Mouse (Mus musculus) forebrain, embryonic 10.5 days (tissue): Measurements from ENCODE around the gene 1810030O07Rik. TPM values are rescaled to one million over a fixed set of nuclear protein-coding genes. Genes with fewer than 3 reads are reported as not detected.
"Not testable (repeated sequence)": the region's sequence is repeated elsewhere in the genome, so short reads cannot be mapped to it uniquely, and the experiment has no call there.

Source experiments
- DNase-seq: peaks from one replicate; pipeline ENCODE4 v3.0.0-alpha.2; 2017; ENCODE audit warnings: low spot score; ENCODE audit errors: extremely low spot score
- H3K27ac ChIP-seq: fragments of 300-500 bp; sonication (generic); 2 replicates; pipeline ENCODE4 v1.5.1; 2016; ENCODE audit warnings: mild to moderate bottlenecking
- H3K27me3 ChIP-seq: fragments of 300-500 bp; sonication (generic); 2 replicates; pipeline ENCODE4 v1.6.1; 2016; ENCODE audit warnings: mild to moderate bottlenecking; ENCODE audit not compliant: poor library complexity, severe bottlenecking
- H3K36me3 ChIP-seq: fragments of 300-500 bp; sonication (generic); replicated peaks from 2 replicates; pipeline ENCODE4 v1.6.1; 2016; ENCODE audit warnings: mild to moderate bottlenecking, moderate library complexity
- H3K4me1 ChIP-seq: fragments of 300-500 bp; sonication (generic); 2 replicates; pipeline ENCODE4 v1.6.1; 2016
- H3K4me3 ChIP-seq: fragments of 300-500 bp; sonication (generic); 2 replicates; pipeline ENCODE4 v1.5.1; 2016; ENCODE audit warnings: mild to moderate bottlenecking, moderate library complexity
- H3K9me3 ChIP-seq: fragments of 300-500 bp; sonication (generic); 2 replicates; pipeline ENCODE4 v1.6.1; 2016; ENCODE audit warnings: mild to moderate bottlenecking, moderate library complexity
- polyA plus RNA-seq: library from polyadenylated mRNA; unstranded; fragments of >200 nt; fragmentation: Nextera tagmentation; extraction: Ambion mirVana; gene quantifications from 2 replicates; pipeline ENCODE4 v1.2.1, GENCODE M21; 2016

The 1810030O07Rik gene
- polyA plus RNA-seq, 1 experiment from 2014 or later: 31.0 TPM

DNA sequence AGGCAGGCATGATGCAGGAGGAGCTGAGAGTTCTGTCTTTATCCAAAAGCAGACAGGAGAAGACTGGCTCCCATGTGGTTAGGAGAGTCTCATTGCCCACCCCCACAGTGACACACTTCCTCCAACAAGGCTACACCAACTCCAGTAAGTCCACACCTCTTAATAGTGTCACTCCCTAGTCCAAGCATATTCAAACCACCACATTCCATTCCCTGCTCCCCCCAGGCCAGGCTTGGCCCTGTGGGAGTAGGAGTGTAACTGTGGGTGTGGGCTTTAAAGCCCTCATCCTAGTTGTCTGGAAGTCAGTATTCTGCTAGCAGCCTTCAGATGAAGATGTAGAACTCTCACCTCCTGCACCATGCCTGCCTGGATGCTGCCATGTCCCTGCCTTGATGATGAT, 62.9 kb downstream of the 1810030O07Rik start:
- not testable (repeated sequence) for H3K4me3 ChIP-seq, H3K9me3 ChIP-seq, H3K27ac ChIP-seq, DNase-seq, H3K4me1 ChIP-seq
- H3K27me3 ChIP-seq: peaks cover 23% of the 10 kb centered on the region
- H3K36me3 ChIP-seq: peaks cover 56% of the 10 kb centered on the region

Other genes starting within 250 kb of the 1810030O07Rik start
- 62.1 and 62.6 TPM in 2 replicates for gene Atp6ap2, start 85.9 kb downstream of the 1810030O07Rik start, polyA plus RNA-seq
- gene Med14, start 88.4 kb upstream of the 1810030O07Rik start, polyA plus RNA-seq: 13.8 and 14.1 TPM in 2 replicates